In the genomic region with DNA sequence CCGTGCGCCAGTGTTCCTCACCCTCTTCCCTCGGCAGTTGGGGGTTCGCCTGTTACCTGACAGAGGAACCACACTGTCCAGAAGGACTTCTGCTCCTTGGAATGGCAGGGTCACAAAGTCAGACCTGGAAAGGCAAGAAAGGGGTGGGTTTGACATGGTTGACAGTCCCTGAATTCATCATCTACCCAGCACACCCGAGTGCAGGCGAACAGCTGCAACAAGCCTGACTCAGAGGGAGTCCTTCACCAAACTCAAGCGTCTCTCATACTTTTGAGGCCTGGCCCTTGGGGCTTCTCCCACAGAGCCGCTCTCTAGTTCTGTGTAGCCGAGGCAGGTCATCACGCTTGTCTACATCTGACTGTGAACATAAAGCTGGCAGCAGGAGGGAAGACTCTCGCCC, we compare ENCODE assay signal across 16 mouse cellular contexts. TPM values are rescaled to one million over a fixed set of nuclear protein-coding genes. Genes with fewer than 3 reads are reported as not detected.
"Had no signal": no experiment of that assay in that cellular context is flagged by ENCODE, and none has a peak within 500 bp of the region (broad histone marks: within the 10 kb centered on the region; RNA-seq: fewer than 3 reads in every experiment).

No protein-coding gene starts in this region.

- H3K4me1 ChIP-seq: neural tube, embryonic 15.5 days; stomach, embryonic 15.5 days had no signal

- H3K4me2 ChIP-seq: neural tube, embryonic 15.5 days; stomach, embryonic 15.5 days had no signal

- H3K27me3 ChIP-seq: neural tube, embryonic 15.5 days; stomach, embryonic 15.5 days had no signal

- H3K4me3 ChIP-seq: neural tube, embryonic 15.5 days; stomach, embryonic 15.5 days had no signal

- DNase-seq: retina, postnatal 1 day; right cerebral cortex, adult 18-20 months; right cerebral cortex, postnatal 14 days; right cerebral cortex, postnatal 25 days; right cerebral cortex, postnatal 4 days; spleen, adult 18-20 months; thymus, adult 18-20 months; thymus, adult 2 months; thymus, postnatal 14 days; thymus, postnatal 25 days; thymus, postnatal 36 days; thymus, postnatal 4 days had no signal

- H3K9me3 ChIP-seq: neural tube, embryonic 15.5 days; stomach, embryonic 15.5 days had no signal

- H3K27ac ChIP-seq: neural tube, embryonic 15.5 days; stomach, embryonic 15.5 days; stomach, postnatal 0 days had no signal

- H3K9ac ChIP-seq: neural tube, embryonic 15.5 days; stomach, embryonic 15.5 days had no signal

RNA-seq across cellular contexts. Expression of a gene that starts 29.8 kb away (rescaled TPM):
- total RNA-seq: neutrophil, adult 5-6 weeks had no signal
